Mouse (Mus musculus): ENCODE measurements at regions not wholly inside any gene's neighbourhood (a gene's known extent, or its start where the extent isn't known, plus 50 kb on each side); places are given as distances from the start of the nearest gene placed in this dataset.

DNA sequence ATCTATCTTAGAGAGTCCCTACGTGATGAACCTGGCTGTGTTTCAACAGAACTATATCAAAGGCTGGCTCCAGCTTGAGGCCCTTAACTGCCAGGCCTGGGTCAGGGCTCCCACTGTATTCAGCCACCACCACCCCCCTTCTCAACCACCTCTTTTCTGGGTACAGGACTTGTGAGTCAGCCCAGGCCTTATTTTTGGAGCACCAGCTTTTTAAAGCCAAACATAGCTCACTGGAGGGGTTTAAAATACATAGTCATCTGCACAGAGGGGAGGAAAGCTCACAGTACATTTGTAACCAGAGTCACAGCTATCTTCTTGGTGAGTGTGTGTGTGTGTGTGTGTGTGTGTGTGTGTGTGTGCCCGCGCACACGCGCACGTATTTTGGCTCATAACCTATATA, 509.0 kb downstream of the Adam3 start:
- Histone ChIP-seq H3K27me3 (replicated peaks; ENCODE audit: control insufficient read depth, insufficient read depth, low read length) (no peaks in the 10 kb centered on the region), H3K27ac (ENCODE audit: insufficient read depth, low read depth, low read length) (no peak overlapping the region), H3K4me1 (ENCODE audit: control insufficient read depth, insufficient read depth, low read length) (no peaks in the 10 kb centered on the region), H3K4me3 (ENCODE audit: insufficient read depth, low read depth, low read length) (no peak overlapping the region), H3K36me3 (ENCODE audit: control insufficient read depth, insufficient read depth, low read length) (no peaks in the 10 kb centered on the region)
- TF ChIP-seq CTCF (conservative IDR thresholded peaks at IDR 0.05; ENCODE audit: insufficient read depth, insufficient read length, low read depth, low read length) (no peak), POLR2A (IDR thresholded peaks at IDR 0.05; ENCODE audit: low read depth, low read length) (no peak)
- 92% methylated on average over 6 of the region's 6 CpGs for WGBS
- DNase-seq = no peak

DNA sequence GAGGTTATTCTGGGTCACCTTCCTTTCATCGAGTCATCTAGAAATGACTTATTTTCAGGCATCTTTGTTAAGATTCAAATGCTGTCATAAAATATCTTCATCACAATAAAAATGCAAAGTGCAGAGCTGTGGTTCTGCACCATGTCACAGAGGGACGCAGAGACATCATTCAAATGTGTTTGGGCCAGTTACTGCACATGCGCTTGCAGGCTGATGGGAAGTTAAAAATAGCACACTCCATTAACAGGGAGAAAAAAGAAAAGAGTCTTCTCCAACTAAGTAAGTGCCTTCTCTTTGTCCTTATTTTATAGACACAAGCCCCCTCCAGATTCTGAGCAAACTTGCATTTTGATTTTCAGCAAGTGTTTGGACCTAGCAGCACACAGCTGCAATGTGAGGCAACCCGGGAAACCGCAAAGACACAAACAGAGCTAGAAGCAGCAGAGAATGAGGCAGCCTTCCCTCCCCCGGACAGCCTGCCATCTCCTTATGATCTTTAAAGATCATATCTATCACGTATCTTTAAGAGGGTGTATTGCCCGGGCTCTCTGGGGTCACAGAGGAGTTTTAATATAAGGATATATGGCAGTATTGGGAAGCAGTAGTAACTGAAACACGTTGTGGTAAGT, 510.0 kb downstream of the Adam3 start:
- Histone ChIP-seq H3K36me3 (ENCODE audit: control insufficient read depth, insufficient read depth, low read length) (no peaks in the 10 kb centered on the region), H3K27ac (ENCODE audit: insufficient read depth, low read depth, low read length) (no peak overlapping the region), H3K4me1 (ENCODE audit: control insufficient read depth, insufficient read depth, low read length) (no peaks in the 10 kb centered on the region), H3K27me3 (replicated peaks; ENCODE audit: control insufficient read depth, insufficient read depth, low read length) (no peaks in the 10 kb centered on the region), H3K4me3 (ENCODE audit: insufficient read depth, low read depth, low read length) (no peak overlapping the region)
- TF ChIP-seq CTCF (conservative IDR thresholded peaks at IDR 0.05; ENCODE audit: insufficient read depth, insufficient read length, low read depth, low read length) (no peak), POLR2A (IDR thresholded peaks at IDR 0.05; ENCODE audit: low read depth, low read length) (no peak)
- WGBS = 69% methylated on average over 9 of the region's 9 CpGs
- no peak for DNase-seq

DNA sequence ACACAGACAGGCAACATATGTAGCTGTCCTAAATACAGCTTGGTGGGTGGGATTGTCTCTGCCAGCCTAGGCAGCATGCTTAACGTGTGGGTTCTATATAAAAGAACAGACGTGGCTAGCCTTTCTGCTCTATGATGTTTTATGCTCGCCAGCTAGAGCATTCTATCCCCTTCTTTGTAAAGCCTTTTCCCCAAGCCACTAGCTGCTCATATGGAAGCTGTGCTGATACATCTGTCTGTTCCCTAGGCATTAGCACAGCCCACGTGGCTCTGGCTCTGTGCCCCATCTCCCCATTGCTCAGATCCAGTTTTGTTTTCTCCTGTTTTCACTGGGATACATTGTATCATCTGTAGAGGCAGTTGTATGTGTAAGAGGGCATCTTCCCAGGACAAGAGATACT, 511.3 kb downstream of the Adam3 start:
- WGBS = 90% methylated on average over 4 of the region's 4 CpGs
- Histone ChIP-seq H3K27me3 (replicated peaks; ENCODE audit: control insufficient read depth, insufficient read depth, low read length) (no peaks in the 10 kb centered on the region), H3K27ac (ENCODE audit: insufficient read depth, low read depth, low read length) (no peak overlapping the region), H3K36me3 (ENCODE audit: control insufficient read depth, insufficient read depth, low read length) (no peaks in the 10 kb centered on the region), H3K4me1 (ENCODE audit: control insufficient read depth, insufficient read depth, low read length) (no peaks in the 10 kb centered on the region), H3K4me3 (ENCODE audit: insufficient read depth, low read depth, low read length) (no peak overlapping the region)
- DNase-seq = no peak
- TF ChIP-seq POLR2A (IDR thresholded peaks at IDR 0.05; ENCODE audit: low read depth, low read length) = no peak
- TF ChIP-seq CTCF (conservative IDR thresholded peaks at IDR 0.05; ENCODE audit: insufficient read depth, insufficient read length, low read depth, low read length) = no peak

DNA sequence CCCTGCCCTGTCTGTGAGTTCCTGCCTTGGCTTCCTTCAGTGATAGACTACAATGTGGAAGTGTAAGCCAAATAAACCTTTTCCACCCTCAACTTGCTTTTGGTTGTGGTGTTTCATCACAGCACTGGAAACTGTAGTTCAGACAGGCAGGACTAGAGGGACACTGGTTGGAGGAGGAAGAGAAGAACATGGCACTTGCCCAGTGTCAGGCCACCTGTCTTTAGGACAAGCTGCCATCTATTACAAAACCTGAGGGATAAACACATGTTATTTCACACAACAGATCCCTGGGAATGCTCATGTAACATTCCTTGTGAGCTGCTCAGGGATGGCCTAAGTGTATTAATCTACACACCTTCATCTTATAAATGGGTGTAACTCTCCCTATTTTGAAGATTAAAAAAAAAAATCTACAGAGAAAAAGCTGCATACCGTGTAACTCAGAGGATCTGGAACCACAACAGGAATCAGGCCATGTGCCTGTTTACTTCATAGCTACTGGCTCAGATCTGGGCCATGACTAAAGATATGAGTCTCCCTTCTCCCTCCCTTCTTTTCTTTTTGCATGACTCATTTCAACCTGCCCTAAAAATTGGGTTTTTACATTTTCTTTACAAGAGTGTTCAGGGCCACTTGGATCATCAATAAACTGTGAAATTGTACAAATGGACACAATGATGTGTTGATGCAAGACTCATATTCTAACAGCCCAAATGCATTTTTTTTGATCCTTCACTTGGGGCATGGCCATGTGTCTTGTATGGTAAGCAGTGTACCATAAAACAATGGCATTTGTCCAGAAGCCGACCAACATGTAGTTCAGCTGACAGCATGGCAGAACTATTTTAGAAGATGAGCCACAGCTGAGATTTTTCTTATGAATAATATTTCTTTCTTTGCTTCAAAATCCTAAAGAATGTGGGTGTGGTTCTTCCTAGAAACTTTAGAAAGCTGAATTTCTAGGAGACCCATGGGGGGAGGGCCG, 513.1 kb downstream of the Adam3 start:
- no peaks in the 10 kb centered on the region for H3K27me3 ChIP-seq (replicated peaks; ENCODE audit: control insufficient read depth, insufficient read depth, low read length)
- DNase-seq = no peak
- no peak overlapping the region for H3K27ac ChIP-seq (ENCODE audit: insufficient read depth, low read depth, low read length)
- no peak for TF ChIP-seq POLR2A (IDR thresholded peaks at IDR 0.05; ENCODE audit: low read depth, low read length)
- TF ChIP-seq CTCF (conservative IDR thresholded peaks at IDR 0.05; ENCODE audit: insufficient read depth, insufficient read length, low read depth, low read length) = no peak
- no peaks in the 10 kb centered on the region for H3K36me3 ChIP-seq (ENCODE audit: control insufficient read depth, insufficient read depth, low read length)
- no peaks in the 10 kb centered on the region for H3K4me1 ChIP-seq (ENCODE audit: control insufficient read depth, insufficient read depth, low read length)
- H3K4me3 ChIP-seq (ENCODE audit: insufficient read depth, low read depth, low read length) = no peak overlapping the region
- WGBS = 85% methylated on average over 3 of the region's 3 CpGs

GRCm38 (mm10) chr8:24211091-24211490, 514.6 kb downstream of the Adam3 start:
- no peak for DNase-seq
- Histone ChIP-seq H3K27ac (ENCODE audit: insufficient read depth, low read depth, low read length) (no peak overlapping the region), H3K4me1 (ENCODE audit: control insufficient read depth, insufficient read depth, low read length) (no peaks in the 10 kb centered on the region), H3K27me3 (replicated peaks; ENCODE audit: control insufficient read depth, insufficient read depth, low read length) (no peaks in the 10 kb centered on the region), H3K36me3 (ENCODE audit: control insufficient read depth, insufficient read depth, low read length) (no peaks in the 10 kb centered on the region), H3K4me3 (ENCODE audit: insufficient read depth, low read depth, low read length) (no peak overlapping the region)
- TF ChIP-seq CTCF (conservative IDR thresholded peaks at IDR 0.05; ENCODE audit: insufficient read depth, insufficient read length, low read depth, low read length) (no peak), POLR2A (IDR thresholded peaks at IDR 0.05; ENCODE audit: low read depth, low read length) (no peak)
- WGBS = 86% methylated on average over 1 of the region's 1 CpGs
